Mouse (Mus musculus): ENCODE measurements at regions not wholly inside any gene's neighbourhood (a gene's known extent, or its start where the extent isn't known, plus 50 kb on each side); places are given as distances from the start of the nearest gene placed in this dataset.
A peak's percentile ranks its signal among the peaks of the same experiment; 100 is the strongest.
"Not testable (repeated sequence)": the region's sequence is repeated elsewhere in the genome, so short reads cannot be mapped to it uniquely, and the experiment has no call there.

DNA sequence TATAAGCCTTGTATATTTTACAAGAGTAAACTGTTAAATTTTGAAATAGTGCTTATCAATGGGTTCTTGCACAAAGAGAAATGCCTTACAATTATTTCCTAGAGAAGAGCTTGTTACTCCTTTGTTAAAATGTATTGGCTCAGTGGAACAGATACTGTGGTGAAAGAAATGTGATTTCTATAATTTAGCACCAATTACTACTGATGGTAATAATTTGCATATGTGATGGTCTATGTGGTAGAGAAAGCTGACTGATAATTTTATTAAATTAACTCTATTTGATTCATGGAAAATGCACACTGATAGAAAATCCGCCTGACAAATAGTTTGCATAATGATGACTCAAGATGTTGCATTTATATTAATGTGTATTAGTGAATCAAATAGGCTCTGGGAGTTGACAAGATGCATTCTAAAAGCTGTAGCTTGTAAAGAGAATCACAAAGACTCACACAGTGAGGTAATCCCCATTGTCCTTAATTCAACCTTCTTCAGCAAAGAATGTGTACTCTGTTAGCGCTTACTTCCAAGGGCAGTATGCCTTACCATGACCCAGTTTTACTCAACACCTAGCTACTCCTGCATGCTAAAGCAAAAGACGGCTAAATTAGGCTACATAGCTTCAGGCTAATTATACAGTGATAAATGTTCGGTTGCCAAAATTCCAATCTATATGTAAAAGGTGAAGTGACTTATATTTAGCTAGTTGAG, 329.8 kb upstream of the Cenpq start:
- no peak for DNase-seq (ENCODE audit: low read depth, low spot score)

DNA sequence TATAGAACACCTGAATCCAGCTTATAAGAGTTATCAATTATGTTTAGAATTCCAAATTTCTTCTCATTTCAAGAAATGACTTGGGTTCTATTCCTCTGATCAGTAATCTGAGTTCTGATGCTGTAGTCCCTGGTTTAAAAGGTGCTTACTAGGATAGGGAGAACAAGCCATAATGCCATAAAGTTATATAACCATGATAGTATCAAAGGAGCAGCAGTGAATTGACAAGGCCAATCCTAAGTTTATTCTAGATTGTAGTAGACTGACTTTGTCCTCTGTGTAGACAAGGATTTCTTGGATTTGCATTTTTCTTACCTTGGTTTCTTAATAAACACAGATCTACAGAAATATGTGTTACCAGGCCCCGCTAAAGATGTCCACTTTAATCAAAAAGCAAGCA, 326.6 kb upstream of the Cenpq start:
- DNase-seq (ENCODE audit: low read depth, low spot score): no peak

DNA sequence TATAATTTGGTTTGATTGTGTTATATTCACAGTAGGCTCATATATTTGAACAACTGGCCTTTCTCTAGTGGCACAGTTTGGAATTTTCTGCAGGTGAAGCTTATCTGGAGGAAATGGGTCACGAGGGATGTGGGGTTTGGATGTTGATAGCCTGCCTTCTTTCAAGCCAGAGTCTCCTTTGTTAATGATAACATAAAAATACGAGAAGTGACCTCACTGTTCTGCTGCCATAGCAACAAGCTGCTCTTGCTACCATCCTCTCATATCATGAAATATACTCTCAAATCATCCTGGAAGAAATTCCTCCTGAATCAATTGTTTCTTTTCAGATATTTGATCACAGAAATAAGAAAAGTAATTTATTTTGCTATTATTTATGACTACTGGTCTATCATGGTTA, 313.6 kb upstream of the Cenpq start:
- no peak for DNase-seq (ENCODE audit: low read depth, low spot score)

DNA sequence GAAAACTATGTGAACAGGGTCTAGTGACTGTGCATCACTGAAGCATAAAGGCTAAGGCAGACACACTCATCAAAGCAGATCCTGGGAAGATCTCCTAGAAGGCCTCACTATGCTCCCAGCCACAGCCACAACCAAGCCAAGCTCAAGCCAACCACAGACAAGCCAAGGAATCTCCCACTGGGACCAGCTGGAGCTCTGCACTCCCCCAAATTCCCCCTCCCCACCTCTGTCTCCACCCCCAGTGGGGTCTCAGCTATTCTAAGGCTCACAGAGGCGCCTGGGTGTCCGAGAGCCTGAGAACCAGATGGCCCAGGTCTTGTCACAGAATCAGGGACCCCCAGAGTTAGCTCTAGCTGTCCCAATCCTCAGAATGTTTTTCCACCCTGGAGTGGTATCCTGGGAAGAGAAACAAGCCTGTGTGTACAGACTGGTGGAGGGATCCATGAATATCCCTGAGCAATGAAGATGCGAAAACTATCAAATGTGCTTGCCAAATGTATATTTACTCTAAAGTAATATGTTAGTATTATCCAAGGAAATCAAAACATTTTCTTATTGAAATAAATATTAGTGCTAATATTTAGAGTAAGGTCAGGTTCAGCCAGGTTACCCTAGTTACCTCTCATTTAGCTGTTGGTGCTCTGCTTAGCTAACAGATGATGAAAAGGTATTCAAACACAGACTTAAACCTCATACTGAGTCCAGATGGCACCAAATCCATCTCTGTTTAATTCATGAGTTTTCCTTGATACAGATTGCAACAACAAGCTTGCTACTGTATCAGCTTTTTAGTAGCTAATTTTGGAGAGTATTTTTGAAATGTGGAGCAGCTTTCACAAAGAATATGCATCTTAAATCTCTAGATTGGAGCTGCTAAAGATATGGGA, 292.5 kb upstream of the Cenpq start:
- no peak for DNase-seq (ENCODE audit: low read depth, low spot score)

DNA sequence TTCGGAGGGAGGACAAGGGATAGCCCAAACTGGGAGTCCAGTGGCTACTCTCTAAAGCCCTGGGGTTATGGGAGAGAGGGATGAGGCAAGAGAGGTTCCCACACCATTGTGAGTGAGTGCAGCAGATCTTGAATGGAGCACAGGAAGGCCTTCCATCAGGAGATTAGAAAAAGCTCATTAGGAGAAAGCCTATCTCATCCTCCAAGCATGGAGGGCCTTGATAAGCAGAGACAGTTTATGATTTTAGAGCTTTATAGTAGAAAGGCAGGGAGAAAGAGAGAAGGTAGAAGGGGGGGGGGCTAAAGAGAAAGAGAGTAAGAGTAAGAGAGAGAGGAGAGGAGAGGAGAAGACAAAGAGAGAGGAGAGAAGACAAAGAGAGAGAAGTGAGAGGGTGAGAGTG, 282.0 kb upstream of the Cenpq start:
- DNase-seq (ENCODE audit: low read depth, low spot score): no peak

DNA sequence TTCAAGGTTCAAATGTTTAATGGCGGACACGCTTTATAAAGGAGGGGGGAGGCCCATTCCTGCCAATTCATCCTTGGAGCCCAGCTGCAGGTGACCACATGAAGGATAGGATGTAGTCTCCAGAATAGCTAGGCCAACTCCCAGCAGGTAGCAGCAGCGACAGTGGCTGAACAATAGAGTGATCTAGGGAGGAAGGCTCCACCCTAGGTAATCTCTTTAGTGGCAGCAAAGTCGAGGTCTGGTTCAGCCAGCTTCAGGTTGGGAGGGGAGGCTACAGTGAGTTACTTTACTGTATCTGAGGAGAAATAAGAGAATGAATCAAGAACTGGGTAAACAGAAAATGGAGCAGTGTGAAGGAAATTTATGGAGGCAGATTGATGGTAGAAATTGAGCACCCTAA, 264.6 kb upstream of the Cenpq start:
- not testable (repeated sequence) for DNase-seq (ENCODE audit: low read depth, low spot score)

DNA sequence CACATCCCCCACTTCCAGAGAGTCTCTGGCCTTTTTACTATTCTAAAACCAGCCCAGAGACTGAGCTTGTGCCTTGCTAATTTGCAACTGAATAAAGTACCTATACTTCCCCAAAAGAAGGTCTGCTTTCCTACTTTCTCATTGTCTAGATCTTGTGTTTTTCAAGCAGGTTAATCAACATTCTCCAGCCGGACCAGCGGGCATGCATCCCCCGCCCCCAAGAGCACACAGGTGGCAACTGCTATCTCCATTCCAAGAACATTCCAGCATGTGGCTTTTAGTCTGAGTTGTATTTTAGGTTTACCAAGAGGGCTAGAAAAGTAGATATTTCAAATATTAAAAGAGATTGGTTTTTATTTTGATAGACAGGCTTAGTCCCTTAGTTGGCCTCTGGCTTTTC, 255.5 kb upstream of the Cenpq start:
- DNase-seq (ENCODE audit: low read depth, low spot score): not testable (repeated sequence)

DNA sequence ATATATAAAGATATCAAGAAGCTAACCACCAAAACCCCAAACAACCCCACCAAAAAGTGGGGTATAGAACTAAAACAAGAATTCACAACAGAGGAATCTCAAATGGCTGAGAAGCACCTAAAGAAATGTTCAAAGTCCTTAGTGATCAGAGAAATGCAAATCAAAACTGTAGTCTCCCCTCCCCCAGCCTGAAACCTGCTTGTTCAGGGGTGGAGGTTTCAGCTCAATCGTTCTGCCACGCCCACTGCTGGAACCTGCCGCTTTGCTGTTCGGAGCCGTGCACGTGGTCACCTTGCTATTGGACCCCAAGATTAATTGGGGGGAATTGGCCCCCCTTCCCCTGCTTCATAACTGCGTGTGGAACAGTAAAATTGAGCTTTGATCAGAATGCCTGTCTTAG, 251.8 kb upstream of the Cenpq start:
- not testable (repeated sequence) for DNase-seq (ENCODE audit: low read depth, low spot score)

DNA sequence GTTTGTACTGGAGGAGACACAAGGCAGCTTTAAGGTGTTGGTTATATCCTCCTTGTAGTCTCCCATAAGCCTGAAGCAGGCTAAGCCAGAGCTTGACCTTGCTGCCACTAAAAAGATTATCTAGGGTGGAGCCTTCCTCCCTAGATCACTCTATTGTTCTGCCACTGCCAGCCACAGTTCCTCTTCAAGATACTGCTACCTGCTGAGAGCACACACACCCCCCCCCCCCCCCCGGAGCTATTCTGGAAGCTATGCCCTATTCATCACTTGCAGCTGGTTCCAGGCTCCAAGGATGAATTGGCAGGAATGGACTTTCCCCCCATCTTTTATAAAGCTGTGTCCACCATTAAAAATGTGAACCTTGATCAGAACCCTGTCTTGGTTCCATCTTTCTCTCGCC, 249.9 kb upstream of the Cenpq start:
- DNase-seq (ENCODE audit: low read depth, low spot score): no peak

DNA sequence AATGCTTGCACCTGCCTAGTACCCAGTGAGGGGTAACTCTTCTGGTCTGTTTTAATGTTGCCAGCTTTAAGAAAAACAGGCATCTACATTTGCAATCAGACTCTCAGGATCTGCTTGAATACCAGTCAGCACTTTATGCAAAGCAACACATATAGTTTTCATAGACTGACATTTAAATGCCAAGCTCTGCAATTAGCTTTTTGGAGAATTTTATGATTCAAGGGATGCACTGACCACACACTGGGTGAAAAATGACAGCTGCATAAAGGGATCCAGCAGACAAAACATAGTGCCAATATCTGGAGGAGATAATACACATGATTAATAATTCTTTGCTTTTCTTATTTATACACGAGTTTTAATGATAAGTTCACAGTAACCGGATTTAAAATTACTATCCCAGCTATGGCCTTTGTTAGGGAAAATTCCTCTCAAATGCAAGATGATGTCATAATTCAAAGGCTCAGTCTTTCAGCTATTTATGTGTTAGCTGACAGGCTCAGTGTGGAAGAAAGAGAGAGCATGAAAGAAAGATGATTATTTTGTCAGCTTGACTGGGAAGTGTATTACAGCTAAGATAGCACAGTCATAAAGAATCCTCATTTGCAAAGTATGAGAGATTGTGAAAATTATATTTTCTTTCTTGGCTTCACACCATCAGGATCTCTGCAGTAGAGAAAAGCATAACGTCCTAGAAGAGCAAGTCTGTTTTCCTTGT, 219.0 kb upstream of the Cenpq start:
- DNase-seq (ENCODE audit: low read depth, low spot score): no peak

DNA sequence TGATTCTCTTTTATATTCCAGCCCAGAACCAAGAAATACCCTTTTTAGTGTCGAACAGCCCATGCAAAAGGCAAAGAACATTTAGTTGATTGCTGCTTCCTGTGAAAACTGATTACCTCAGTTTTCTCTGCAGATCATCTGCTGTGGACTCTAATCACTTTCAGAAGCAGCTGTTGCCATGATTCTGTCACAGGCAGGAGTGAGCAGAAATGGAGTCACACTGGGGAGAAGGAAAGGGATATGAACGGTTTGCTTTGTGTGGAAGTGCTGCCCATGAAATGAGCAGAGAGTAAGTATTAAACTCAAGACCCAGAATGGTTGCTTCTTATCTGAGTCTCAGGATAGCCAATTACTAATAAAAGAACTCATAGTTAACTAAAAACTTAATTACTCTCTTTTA, 217.6 kb upstream of the Cenpq start:
- DNase-seq (ENCODE audit: low read depth, low spot score): no peak

DNA sequence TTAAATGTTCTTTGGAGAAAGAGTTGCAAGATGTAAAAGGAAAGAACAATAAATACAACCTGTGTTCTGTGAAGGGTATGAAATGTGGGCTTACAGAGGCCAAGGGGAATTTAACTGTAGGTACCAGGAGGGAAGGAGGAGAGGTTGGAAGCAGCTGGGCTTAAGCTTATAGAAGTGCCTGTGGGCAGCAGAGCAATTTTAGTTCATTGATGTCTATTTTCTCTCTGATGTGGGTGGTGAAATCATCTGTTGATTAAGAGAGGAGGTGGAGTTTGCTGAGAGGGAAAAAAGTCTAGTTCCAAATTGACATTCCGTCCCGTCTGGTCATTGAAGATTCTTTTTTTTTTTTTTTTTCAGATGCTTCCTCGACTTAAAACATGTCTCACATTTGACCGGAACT, 209.7 kb upstream of the Cenpq start:
- DNase-seq (ENCODE audit: low read depth, low spot score): no peak

DNA sequence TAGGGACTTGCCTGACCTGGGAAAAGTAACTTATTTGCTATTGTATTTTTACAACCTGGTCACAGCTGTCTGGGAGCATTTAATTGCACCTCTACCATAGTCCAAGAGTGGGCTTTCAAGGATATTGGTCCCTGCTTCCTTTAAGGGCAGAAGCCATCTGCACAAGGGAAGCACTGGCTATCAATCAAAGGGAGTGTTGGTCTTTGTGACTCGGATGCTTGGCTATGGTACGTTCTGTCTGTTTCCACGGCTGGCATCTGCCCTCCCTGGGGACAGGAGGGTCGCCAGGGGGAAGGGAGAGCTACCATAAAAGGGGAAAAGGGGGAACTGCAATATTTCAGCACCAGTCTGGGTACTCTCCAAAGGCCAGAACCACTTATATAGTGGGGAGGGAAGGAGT, 190.7 kb upstream of the Cenpq start:
- DNase-seq (ENCODE audit: low read depth, low spot score): no peak

DNA sequence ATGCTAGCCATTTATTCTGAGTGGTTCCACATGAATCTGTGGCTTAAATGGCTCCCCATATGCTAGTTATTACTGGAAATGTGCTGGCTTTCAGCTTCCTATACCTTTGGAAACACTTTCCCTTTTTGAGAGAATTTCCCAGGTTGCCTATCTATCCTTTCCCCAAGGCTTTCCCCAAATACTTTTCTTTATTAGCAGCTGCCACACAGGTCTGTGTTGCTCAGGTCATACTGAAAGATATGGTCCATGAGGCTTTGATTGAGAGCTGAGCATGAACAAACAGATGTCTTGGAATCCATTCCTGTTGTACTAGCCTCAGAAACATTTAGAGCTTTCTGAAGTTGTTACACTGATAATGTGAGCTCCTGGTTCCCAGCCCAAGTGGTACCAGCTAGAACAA, 188.1 kb upstream of the Cenpq start:
- peak; percentile 12 for DNase-seq (ENCODE audit: low read depth, low spot score)

DNA sequence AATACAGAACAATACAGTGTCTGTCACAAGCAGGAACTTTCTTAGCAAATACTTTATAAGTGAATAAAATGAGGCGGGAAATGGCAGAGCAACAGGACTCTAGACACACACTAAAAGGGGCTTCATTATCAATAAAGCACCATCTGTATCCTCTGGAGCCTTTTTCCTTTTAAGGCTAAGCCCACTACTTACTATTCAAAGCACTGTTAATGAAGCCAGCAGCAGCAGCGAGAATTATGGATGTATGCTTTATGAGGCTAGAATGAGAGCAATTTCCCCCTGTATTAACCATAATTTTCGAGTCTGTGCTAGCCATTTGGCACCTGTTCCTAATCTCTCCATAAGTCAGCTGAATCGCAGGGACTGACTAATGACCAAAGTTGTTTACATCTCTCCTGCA, 169.1 kb upstream of the Cenpq start:
- DNase-seq (ENCODE audit: low read depth, low spot score): no peak

DNA sequence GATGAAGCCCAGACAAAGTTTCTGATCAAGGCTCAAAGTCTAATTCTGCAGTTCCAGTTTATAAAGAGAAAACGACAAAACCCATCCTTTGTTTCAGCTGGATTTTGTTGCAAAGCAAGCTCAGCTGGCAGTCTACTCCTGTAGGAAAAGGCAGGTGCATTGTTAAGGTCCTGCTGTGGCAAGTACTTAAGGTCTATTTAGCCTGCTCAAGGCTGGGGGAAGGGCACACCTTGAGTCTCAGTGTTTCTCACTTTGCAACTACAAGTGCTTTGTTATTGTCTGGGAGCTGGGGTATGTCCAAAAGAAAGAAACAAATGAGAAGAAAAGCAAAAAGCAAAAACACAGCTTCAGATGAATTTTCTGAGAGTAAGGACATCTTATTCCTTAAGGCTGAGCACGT, 136.0 kb upstream of the Cenpq start:
- no peak for DNase-seq (ENCODE audit: low read depth, low spot score)
